Mouse (Mus musculus): ENCODE results near the gene Fbxl5.

DNA sequence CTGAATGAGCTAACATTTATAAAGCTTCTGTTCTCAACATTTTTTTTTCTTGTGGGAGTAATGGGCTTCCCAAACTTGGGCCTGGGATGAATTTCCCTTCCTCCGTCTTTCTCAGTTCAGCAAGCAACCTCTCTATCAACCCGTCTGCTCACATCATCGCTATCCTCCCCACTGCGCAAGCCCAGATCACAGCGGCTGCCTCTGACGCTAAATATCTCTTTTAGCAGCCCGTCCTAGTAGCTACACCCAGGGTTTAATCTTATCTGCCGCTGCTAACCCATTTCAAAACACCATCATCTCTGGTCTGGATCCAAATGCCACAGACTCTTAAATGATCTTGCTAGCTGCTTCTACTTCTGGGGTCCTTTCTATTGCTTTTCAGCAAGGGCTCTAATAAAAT, 38.2 kb upstream of the Fbxl5 start:
- TF ChIP-seq CTCF (IDR thresholded peaks at IDR 0.05) (no peak), POLR2A (IDR thresholded peaks at IDR 0.05; ENCODE audit: insufficient read depth, low read depth, low read length) (no peak), EP300 (IDR thresholded peaks at IDR 0.05; ENCODE audit: insufficient read depth, low read depth, low read length) (no peak)
